Mouse (Mus musculus) hindbrain, postnatal 0 days (tissue): ENCODE data around the gene Bpnt1. TPM values are rescaled to one million over a fixed set of nuclear protein-coding genes. Genes with fewer than 3 reads are reported as not detected.
A peak's percentile ranks its signal among the peaks of the same experiment; 100 is the strongest.

Source experiments
- ATAC-seq: fragments of 200-750 bp; cut with Nextera tagmentation; 2 replicates; pipeline ENCODE4 v1.8.0; 2017; ENCODE audit warnings: mild to moderate bottlenecking, moderate TSS enrichment, moderate library complexity
- DNase-seq: peaks from one replicate; pipeline ENCODE4 v3.0.0-alpha.2; 2015; ENCODE audit warnings: low spot score
- H3K27ac ChIP-seq: fragments of 300-500 bp; sonication (generic); 2 replicates; pipeline ENCODE4 v1.5.1; 2014; ENCODE audit warnings: mild to moderate bottlenecking
- H3K27me3 ChIP-seq: fragments of 300-500 bp; sonication (generic); 2 replicates; pipeline ENCODE4 v1.6.1; 2014; ENCODE audit warnings: low read length, mixed read lengths; ENCODE audit not compliant: insufficient read depth
- H3K36me3 ChIP-seq: fragments of 300-500 bp; sonication (generic); 2 replicates; pipeline ENCODE4 v1.6.1; 2014; ENCODE audit warnings: low read length, mixed read lengths; ENCODE audit not compliant: insufficient read depth
- H3K4me1 ChIP-seq: fragments of 300-500 bp; sonication (generic); 2 replicates; pipeline ENCODE4 v1.6.1; 2014; ENCODE audit warnings: antibody characterized with exemption, low read length, mixed read lengths; ENCODE audit not compliant: insufficient read depth
- H3K4me2 ChIP-seq: fragments of 300-500 bp; sonication (generic); 2 replicates; pipeline ENCODE4 v1.6.1; 2014; ENCODE audit warnings: low read depth, mild to moderate bottlenecking, low read length, moderate library complexity, mixed read lengths
- H3K4me3 ChIP-seq: fragments of 300-500 bp; sonication (generic); 2 replicates; pipeline ENCODE4 v1.5.1; 2014; ENCODE audit warnings: low read length
- H3K9ac ChIP-seq: fragments of 300-500 bp; sonication (generic); replicated peaks from 2 replicates; pipeline ENCODE4 v1.6.1; 2014; ENCODE audit warnings: mild to moderate bottlenecking, low read length, moderate library complexity, mixed read lengths
- H3K9me3 ChIP-seq: fragments of 300-500 bp; sonication (generic); 2 replicates; pipeline ENCODE4 v1.6.1; 2016; ENCODE audit warnings: low read length, mixed read lengths
- CTCF ChIP-seq: IDR thresholded peaks from 2 replicates; pipeline ENCODE4 v1.5.1; 2016; ENCODE audit warnings: antibody characterized with exemption, control low read depth, low read depth
- WGBS: fragments of 180-500 bp; shearing (Covaris S2); extraction: QIAGEN DNeasy Blood & Tissue Kit; methylation state at CpG from one replicate; pipeline ENCODE4 v1.1.7; 2014; 5-methylcytosine and 5-hydroxymethylcytosine counted together
- polyA plus RNA-seq: library from polyadenylated mRNA; unstranded; fragments of >200 nt; fragmentation: Nextera tagmentation; extraction: Ambion mirVana; gene quantifications from 2 replicates; pipeline ENCODE4 v1.2.1, GENCODE M21; 2015
- total RNA-seq: library from RNA; depleted of rRNA; stranded (reverse); fragments of >200 nt; gene quantifications from 2 replicates; pipeline ENCODE4 v1.2.3, GENCODE M21; 2014

Bpnt1 gene
- total and polyA plus RNA-seq, 2 experiments from 2014 or later = 69.9 to 77.1 TPM

GRCm38 (mm10) chr1:185364183-185364540 lies 32.2 kb downstream of the Bpnt1 start:
- no peak for TF ChIP-seq CTCF
- WGBS = 42% methylated on average over 6 of the region's 6 CpGs
- Histone ChIP-seq H3K36me3 (peaks cover 7% of the 10 kb centered on the region; the same call in 1 of the 2 replicates), H3K27me3 (no peaks in the 10 kb centered on the region), H3K27ac (peak overlapping the region; percentile 91; the same call in 1 of the 2 replicates), H3K9ac (peak overlapping the region; percentile 77; the same call in 1 of the 2 replicates), H3K4me1 (peaks cover 10% of the 10 kb centered on the region; the same call in 1 of the 2 replicates), H3K9me3 (no peaks in the 10 kb centered on the region), H3K4me3 (peak overlapping the region; percentile 87), H3K4me2 (peak overlapping the region; percentile 64)
- DNase-seq = no peak
- ATAC-seq = no peak

- WGBS = 88% methylated on average over 6 of the region's 6 CpGs
- TF ChIP-seq CTCF = no peak
- no peak overlapping the region for H3K9ac ChIP-seq
- H3K9me3 ChIP-seq = no peaks in the 10 kb centered on the region
- H3K4me2 ChIP-seq = no peak overlapping the region
- no peak overlapping the region for H3K27ac ChIP-seq
- no peak for ATAC-seq
- peaks cover 16% of the 10 kb centered on the region for H3K36me3 ChIP-seq
- H3K4me3 ChIP-seq = no peak overlapping the region
- peaks cover 10% of the 10 kb centered on the region; the same call in 1 of the 2 replicates for H3K4me1 ChIP-seq
- no peak for DNase-seq
- no peaks in the 10 kb centered on the region for H3K27me3 ChIP-seq
These were observed 35.4 kb downstream of the Bpnt1 start for GRCm38 (mm10) chr1:185367383-185367782.

GRCm38 (mm10) chr1:185369979-185370378 lies 38.0 kb downstream of the Bpnt1 start:
- H3K9me3 ChIP-seq = no peaks in the 10 kb centered on the region
- peaks cover 35% of the 10 kb centered on the region for H3K36me3 ChIP-seq
- DNase-seq (no peak), ATAC-seq (no peak)
- H3K27ac ChIP-seq = no peak overlapping the region
- H3K4me2 ChIP-seq = no peak overlapping the region
- H3K4me1 ChIP-seq = no peaks in the 10 kb centered on the region
- no peak overlapping the region for H3K4me3 ChIP-seq
- TF ChIP-seq CTCF = no peak
- H3K9ac ChIP-seq = no peak overlapping the region
- WGBS = 93% methylated on average over 6 of the region's 6 CpGs
- no peaks in the 10 kb centered on the region for H3K27me3 ChIP-seq

GRCm38 (mm10) chr1:185376390-185376789 lies 44.4 kb downstream of the Bpnt1 start:
- no peak overlapping the region for H3K9ac ChIP-seq
- no peak overlapping the region for H3K27ac ChIP-seq
- no peak for DNase-seq
- H3K4me2 ChIP-seq = no peak overlapping the region
- H3K27me3 ChIP-seq = no peaks in the 10 kb centered on the region
- no peak for TF ChIP-seq CTCF
- no peaks in the 10 kb centered on the region for H3K9me3 ChIP-seq
- no peak overlapping the region for H3K4me3 ChIP-seq
- ATAC-seq = no peak
- peaks cover 72% of the 10 kb centered on the region for H3K36me3 ChIP-seq
- no peaks in the 10 kb centered on the region for H3K4me1 ChIP-seq

GRCm38 (mm10) chr1:185377429-185377828 lies 45.5 kb downstream of the Bpnt1 start:
- Histone ChIP-seq H3K9ac (no peak overlapping the region), H3K36me3 (peaks cover 64% of the 10 kb centered on the region), H3K9me3 (no peaks in the 10 kb centered on the region), H3K27me3 (no peaks in the 10 kb centered on the region), H3K27ac (no peak overlapping the region), H3K4me1 (no peaks in the 10 kb centered on the region), H3K4me3 (no peak overlapping the region), H3K4me2 (no peak overlapping the region)
- TF ChIP-seq CTCF = no peak
- no peak for ATAC-seq
- WGBS = 90% methylated on average over 2 of the region's 2 CpGs
- DNase-seq = no peak

GRCm38 (mm10) chr1:185401615-185402014 lies 69.7 kb downstream of the Bpnt1 start:
- peaks cover 62% of the 10 kb centered on the region for H3K36me3 ChIP-seq
- DNase-seq = no peak
- H3K9ac ChIP-seq = no peak overlapping the region
- no peak overlapping the region for H3K27ac ChIP-seq
- over 99% methylated on average over 5 of the region's 5 CpGs for WGBS
- TF ChIP-seq CTCF = no peak
- no peak for ATAC-seq
- H3K4me1 ChIP-seq = no peaks in the 10 kb centered on the region
- H3K4me2 ChIP-seq = no peak overlapping the region
- H3K27me3 ChIP-seq = no peaks in the 10 kb centered on the region
- H3K4me3 ChIP-seq = no peak overlapping the region
- no peaks in the 10 kb centered on the region for H3K9me3 ChIP-seq

GRCm38 (mm10) chr1:185404021-185404420 lies 72.1 kb downstream of the Bpnt1 start:
- Histone ChIP-seq H3K4me1 (no peaks in the 10 kb centered on the region), H3K4me2 (no peak overlapping the region), H3K36me3 (peaks cover 62% of the 10 kb centered on the region), H3K27me3 (no peaks in the 10 kb centered on the region), H3K9me3 (no peaks in the 10 kb centered on the region), H3K4me3 (no peak overlapping the region), H3K27ac (no peak overlapping the region), H3K9ac (no peak overlapping the region)
- peak; percentile 74 for DNase-seq
- whole genome bisulfite sequencing = 28% methylated on average over 2 of the region's 2 CpGs
- no peak for ATAC-seq
- TF ChIP-seq CTCF = peak; percentile 74
